Mouse (Mus musculus) heart, postnatal 10 days (tissue): ENCODE data around the gene Pnpt1. TPM values are rescaled to one million over a fixed set of nuclear protein-coding genes. Genes with fewer than 3 reads are reported as not detected.

ENCODE experiments used
- DNase-seq, 2 experiments: peaks; one replicate each; pipeline ENCODE4 v3.0.0; 2021
- intact Hi-C: fragments of 180-260 bp; cut with DNase I; formaldehyde crosslinking; loops from one replicate; pipeline ENCODE4 v1.15.1; 2025
- total RNA-seq, 2 experiments: library from RNA; stranded (reverse); gene quantifications; 2 replicates each; pipeline ENCODE4 v1.2.3; 2021

Gene Pnpt1
- total RNA-seq: 10 to 100 TPM; 27.9 to 30.4 TPM

- peak; percentile 94 to 95 for DNase-seq
- intact Hi-C loops: loop anchor here (5.0 to 10.0 kb wide), 2 partner anchors 316 to 518 kb away; no protein-coding TSS in a partner anchor
Observed at GRCm38 (mm10) chr11:29130385-29131355, at the start of gene Pnpt1. Gene Pnpt1 (plus strand): TSS chr11:29130744.

- DNase-seq: peak in 1 of 2 experiments; percentile 6
- intact Hi-C loops: no loop called here
Observed at GRCm38 (mm10) chr11:29092403-29092802, 38.1 kb upstream of the Pnpt1 start.

GRCm38 (mm10) chr11:29098926-29099325, 31.6 kb upstream of the Pnpt1 start:
- DNase-seq: no peak
- intact Hi-C loops: no loop called here

- intact Hi-C loops: loop anchor here (5.0 to 10.0 kb wide), 2 partner anchors 315 to 518 kb away; no protein-coding TSS in a partner anchor
- no peak for DNase-seq
Observed at GRCm38 (mm10) chr11:29129862-29130384, 621 bp upstream of the Pnpt1 start.

GRCm38 (mm10) chr11:29140671-29141070, 10.1 kb downstream of the Pnpt1 start:
- DNase-seq: no peak
- intact Hi-C loops: no loop called here

GRCm38 (mm10) chr11:29148901-29149300, 18.4 kb downstream of the Pnpt1 start:
- intact Hi-C loops: no loop called here
- DNase-seq: no peak

- intact Hi-C loops: no loop called here
- no peak for DNase-seq
Observed at GRCm38 (mm10) chr11:29163569-29163968, 33.0 kb downstream of the Pnpt1 start.

GRCm38 (mm10) chr11:29171959-29172391, 41.4 kb downstream of the Pnpt1 start:
- intact Hi-C loops: no loop called here
- peak; percentile 53 to 62 for DNase-seq

GRCm38 (mm10) chr11:29172563-29173124, 42.1 kb downstream of the Pnpt1 start, which contains the start of gene Ppp4r3b:
Gene Ppp4r3b (plus strand): TSS chr11:29172890.
- peak; percentile 98 for DNase-seq
- intact Hi-C loops: no loop called here

- peak; percentile 73 to 80 for DNase-seq
- intact Hi-C loops: no loop called here
Observed at GRCm38 (mm10) chr11:29173125-29173631, 42.6 kb downstream of the Pnpt1 start.

- intact Hi-C loops: no loop called here
- no peak for DNase-seq
Observed at GRCm38 (mm10) chr11:29173706-29174436, 43.3 kb downstream of the Pnpt1 start.

GRCm38 (mm10) chr11:29179319-29179718, 48.8 kb downstream of the Pnpt1 start:
- intact Hi-C loops: no loop called here
- DNase-seq: no peak

- intact Hi-C loops: no loop called here
- peak; percentile 30 to 42 for DNase-seq
Observed at GRCm38 (mm10) chr11:29180657-29181056, 50.1 kb downstream of the Pnpt1 start.

- DNase-seq: no peak
- intact Hi-C loops: no loop called here
Observed at GRCm38 (mm10) chr11:29181751-29182150, 51.2 kb downstream of the Pnpt1 start.

- DNase-seq: no peak
- intact Hi-C loops: no loop called here
Observed at GRCm38 (mm10) chr11:29188981-29189380, 58.4 kb downstream of the Pnpt1 start.

- intact Hi-C loops: no loop called here
- DNase-seq: no peak
Observed at GRCm38 (mm10) chr11:29203653-29204052, 73.1 kb downstream of the Pnpt1 start.

- DNase-seq: no peak
- intact Hi-C loops: no loop called here
Observed at GRCm38 (mm10) chr11:29209774-29210173, 79.2 kb downstream of the Pnpt1 start.
